Comparison of ENCODE assay signal across 9 mouse cellular contexts in the genomic region with DNA sequence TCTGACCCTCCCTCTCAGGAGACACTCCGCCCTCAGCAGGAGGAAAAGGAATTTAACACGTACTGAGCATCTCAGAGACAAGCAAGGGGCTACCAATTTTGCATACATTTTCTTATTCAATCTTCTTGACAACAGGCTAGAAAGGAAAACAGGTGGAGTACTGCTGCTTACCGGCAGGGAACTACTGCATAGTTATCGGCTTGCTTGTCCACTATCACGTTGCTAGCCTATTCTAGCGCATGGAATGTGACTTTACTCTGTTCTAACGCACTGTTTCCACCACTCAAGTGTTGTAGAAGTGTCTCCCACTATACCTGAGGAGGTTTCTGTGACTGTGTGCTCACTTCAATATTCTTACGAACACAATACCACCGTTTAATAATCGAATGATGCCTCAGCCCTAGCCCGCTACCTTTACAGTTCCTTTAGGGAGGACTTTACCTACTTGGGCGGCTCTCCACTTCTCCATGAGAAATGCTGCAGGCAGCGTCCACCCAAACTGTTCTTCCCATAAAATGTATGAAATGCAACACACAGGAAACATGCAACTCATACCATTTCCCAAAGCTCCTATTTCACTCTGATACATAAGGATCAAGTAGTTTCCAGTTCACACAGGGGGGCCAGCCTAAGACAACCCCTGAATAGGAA. TPM values are rescaled to one million over a fixed set of nuclear protein-coding genes. Genes with fewer than 3 reads are reported as not detected.
DNase-seq lines count a peak whose midpoint lies in the region; ATAC-seq lines count a peak whose summit lies in the region.
"Had no signal": no experiment of that assay in that cellular context is flagged by ENCODE, and none has a peak within 500 bp of the region (broad histone marks: within the 10 kb centered on the region; RNA-seq: fewer than 3 reads in every experiment).

No protein-coding gene starts in this region.

- H3K27ac ChIP-seq in embryonic facial prominence, embryonic 15.5 days (replicated peaks) = peak overlapping the region; percentile 96
- H3K27ac ChIP-seq in hindbrain, embryonic 10.5 days = peak overlapping the region; percentile 98
- peak overlapping the region; percentile 97 for H3K27ac ChIP-seq in midbrain, embryonic 12.5 days (replicated peaks)

- peak overlapping the region; percentile 96 for H3K4me3 ChIP-seq in embryonic facial prominence, embryonic 15.5 days (replicated peaks)
- peak overlapping the region; percentile 98 for H3K4me3 ChIP-seq in hindbrain, embryonic 10.5 days
- H3K4me3 ChIP-seq in midbrain, embryonic 12.5 days = peak overlapping the region; percentile 96

- H3K4me1 ChIP-seq in embryonic facial prominence, embryonic 15.5 days = peaks cover 12% of the 10 kb centered on the region; the same call in 1 of the 2 replicates
- H3K4me1 ChIP-seq in hindbrain, embryonic 10.5 days (replicated peaks) = peaks cover 20% of the 10 kb centered on the region
- H3K4me1 ChIP-seq in midbrain, embryonic 12.5 days = peaks cover 7% of the 10 kb centered on the region; the same call in 1 of the 2 replicates

- H3K27me3 ChIP-seq in embryonic facial prominence, embryonic 15.5 days = no peaks in the 10 kb centered on the region
- H3K27me3 ChIP-seq in hindbrain, embryonic 10.5 days (ENCODE audit: insufficient read depth, poor library complexity, severe bottlenecking) = no peaks in the 10 kb centered on the region
- H3K27me3 ChIP-seq in midbrain, embryonic 12.5 days = 0 out of 2 replicates have a peak, but pooled peaks cover 4% of the 10 kb centered on the region

- peak overlapping the region; percentile 98 for H3K9ac ChIP-seq in embryonic facial prominence, embryonic 15.5 days
- H3K9ac ChIP-seq in midbrain, embryonic 12.5 days (replicated peaks) = peak overlapping the region; percentile 96

- DNase-seq in adrenal gland, postnatal 10 days = peak; percentile 20
- no peak for DNase-seq in adrenal gland, adult 8-10 months
- peak; percentile 53 for DNase-seq in adipocyte (ENCODE audit: low spot score)
- DNase-seq in hindbrain, embryonic 10.5 days (ENCODE audit: low spot score) = peak; percentile 55
- peak; percentile 17 to 18 for DNase-seq in left cerebral cortex, postnatal 36 days (ENCODE audit: low spot score in 2 of 2)
- DNase-seq in thymus, postnatal 25 days = peak; percentile 9

- peaks cover 17% of the 10 kb centered on the region; the same call in 1 of the 2 replicates for H3K36me3 ChIP-seq in embryonic facial prominence, embryonic 15.5 days
- peaks cover 21% of the 10 kb centered on the region for H3K36me3 ChIP-seq in hindbrain, embryonic 10.5 days
- H3K36me3 ChIP-seq in midbrain, embryonic 12.5 days = peaks cover 9% of the 10 kb centered on the region; the same call in 1 of the 2 replicates
- H3K36me3 ChIP-seq: G1E had no signal

- peak overlapping the region; percentile 72 for H3K4me2 ChIP-seq in embryonic facial prominence, embryonic 15.5 days (replicated peaks)
- peak overlapping the region; percentile 83 for H3K4me2 ChIP-seq in midbrain, embryonic 12.5 days (replicated peaks)

- WGBS in embryonic facial prominence, embryonic 15.5 days = 2% methylated on average over 13 of the region's 13 CpGs
- 3% methylated on average over 13 of the region's 13 CpGs for WGBS in hindbrain, embryonic 10.5 days
- WGBS in midbrain, embryonic 12.5 days = 1% methylated on average over 13 of the region's 13 CpGs

- ATAC-seq in embryonic facial prominence, embryonic 15.5 days (ENCODE audit: insufficient number of reproducible peaks, low FRiP score, low TSS enrichment, low read depth) = no peak
- no peak for ATAC-seq in midbrain, embryonic 12.5 days (ENCODE audit: low FRiP score, low read depth)

- H3K9me3 ChIP-seq in embryonic facial prominence, embryonic 15.5 days (replicated peaks) = 0 out of 2 replicates have a peak, but pooled peaks cover 5% of the 10 kb centered on the region
- peaks cover 10% of the 10 kb centered on the region for H3K9me3 ChIP-seq in hindbrain, embryonic 10.5 days
- peaks cover 6% of the 10 kb centered on the region for H3K9me3 ChIP-seq in midbrain, embryonic 12.5 days

- intact Hi-C loops in left cerebral cortex, postnatal 36 days (cut with DNase I) = loop anchor here (5.0 kb wide), 1 partner anchor 282 kb away; no protein-coding TSS in a partner anchor

RNA-seq across cellular contexts. Expression of gene Raph1, which starts 1.5 kb away (rescaled TPM):
- 10 to 100 TPM; 87.3 to 96.3 TPM for total RNA-seq in adrenal gland, postnatal 10 days (2021)
- total RNA-seq in adrenal gland, adult 8-10 months (2022) = 100 to 1,000 TPM in 3 of 4 experiments, 10 to 100 TPM in 1; 71.6 to 273 (median 178) TPM
- 25.5 and 28.8 TPM in 2 replicates for polyA plus RNA-seq in embryonic facial prominence, embryonic 15.5 days (2015; fragmentation: Nextera tagmentation; extraction: Ambion mirVana)
- polyA plus RNA-seq in hindbrain, embryonic 10.5 days (2016; fragmentation: Nextera tagmentation; extraction: Ambion mirVana) = 24.3 and 25.7 TPM in 2 replicates
- total RNA-seq in left cerebral cortex, postnatal 36 days (2021) = 10 to 100 TPM; 68.4 to 83.6 TPM
- 24.9 and 28.5 TPM in 2 replicates for polyA plus RNA-seq in midbrain, embryonic 12.5 days (2016; fragmentation: Nextera tagmentation; extraction: Ambion mirVana)
- polyA plus RNA-seq: G1E had no signal
